Mouse (Mus musculus) cerebellum, adult 8-10 months (tissue): ENCODE data around the gene Acod1.

Experiments
- DNase-seq: peaks from one replicate; pipeline ENCODE4 v3.0.0; 2022

Acod1 gene

DNA sequence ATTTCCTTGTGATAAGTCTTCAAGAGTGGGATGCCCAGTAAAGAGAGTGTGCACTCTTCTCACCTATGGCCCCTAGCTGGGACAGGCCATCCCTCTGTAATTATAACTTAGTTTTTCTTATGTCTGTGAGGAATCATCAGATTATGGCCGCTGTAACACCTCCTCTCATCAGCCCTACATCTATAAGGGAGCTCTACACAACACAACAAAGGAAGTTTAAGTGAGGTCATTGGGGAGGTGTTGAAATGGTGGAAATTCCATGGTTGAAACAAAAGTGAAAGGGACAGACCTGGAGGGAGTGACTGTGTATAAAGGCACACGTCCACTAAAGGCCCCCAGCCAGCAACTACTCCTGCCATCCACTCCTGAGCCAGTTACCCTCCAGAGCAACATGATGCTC lies at the start of gene Acod1:
Gene Acod1 (plus strand): TSS at position 301 of the 400 bp plus-strand sequence.
- DNase-seq, result no peak

DNA sequence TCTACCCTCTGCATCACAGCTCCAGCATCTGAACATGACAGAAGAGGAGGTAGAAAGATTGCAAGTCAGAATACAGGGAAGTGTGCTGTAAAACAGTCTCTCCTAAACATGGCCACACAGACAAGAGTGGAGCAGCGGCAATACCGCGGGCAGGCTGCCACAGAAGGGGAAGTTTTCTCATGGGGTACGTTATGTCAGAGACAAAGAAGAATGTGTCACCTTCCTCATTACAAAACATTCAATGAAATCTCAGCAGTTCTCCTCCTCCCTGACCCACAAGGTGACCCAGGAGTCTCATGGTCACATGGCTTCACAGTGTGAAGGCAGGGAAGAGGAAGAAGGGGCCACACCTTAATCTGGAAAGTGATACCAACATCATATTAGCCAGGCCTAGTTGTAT lies 39.0 kb upstream of the Acod1 start:
- DNase-seq, result no peak

DNA sequence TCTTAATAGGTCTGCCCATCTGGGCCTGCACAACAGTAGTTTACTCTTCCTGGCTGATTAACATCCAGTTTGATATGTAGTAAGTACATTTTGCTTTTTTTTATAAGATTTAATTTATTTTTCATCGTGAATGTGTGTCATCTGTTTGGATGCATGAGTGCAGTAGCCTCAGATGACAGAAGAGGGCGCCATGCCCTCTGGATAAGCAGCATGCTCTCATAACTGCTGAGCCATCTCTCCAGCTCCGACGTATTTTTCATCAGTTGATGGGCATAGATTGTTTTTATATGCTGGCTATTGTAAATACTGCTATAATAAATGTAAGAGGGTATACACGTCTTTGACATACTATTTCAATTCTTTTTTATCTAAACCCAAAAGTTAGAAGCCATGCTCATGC lies 35.0 kb upstream of the Acod1 start:
- no peak for DNase-seq

DNA sequence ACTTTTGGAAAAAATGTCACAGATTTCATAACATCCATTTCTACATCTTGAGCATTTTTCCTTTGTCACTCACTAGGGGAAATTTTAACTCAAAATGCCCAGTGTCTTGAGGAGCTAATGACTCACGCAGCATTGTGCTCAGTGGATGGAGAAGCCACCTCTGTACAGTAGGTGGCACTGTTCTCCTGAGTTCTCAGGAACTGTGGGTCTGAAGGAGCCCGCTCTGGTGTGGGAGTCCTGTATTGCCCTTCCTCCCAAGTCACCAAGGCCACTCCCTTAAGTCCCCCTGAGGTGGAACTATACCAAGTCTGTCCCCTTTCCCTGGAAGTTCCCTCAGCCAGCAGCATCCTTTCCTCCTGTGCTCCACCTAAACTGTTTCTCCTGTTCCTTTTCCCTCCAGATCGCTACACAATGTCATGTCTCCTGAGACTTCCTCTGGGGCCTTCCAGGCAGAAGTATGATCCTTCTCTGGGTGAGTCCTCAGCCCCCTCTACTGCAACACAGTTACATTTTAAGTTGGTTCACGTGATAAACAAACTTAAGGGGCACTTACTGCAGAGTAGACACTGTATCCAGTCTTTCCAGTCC lies 34.1 kb upstream of the Acod1 start:
- peak; percentile 38 for DNase-seq

DNA sequence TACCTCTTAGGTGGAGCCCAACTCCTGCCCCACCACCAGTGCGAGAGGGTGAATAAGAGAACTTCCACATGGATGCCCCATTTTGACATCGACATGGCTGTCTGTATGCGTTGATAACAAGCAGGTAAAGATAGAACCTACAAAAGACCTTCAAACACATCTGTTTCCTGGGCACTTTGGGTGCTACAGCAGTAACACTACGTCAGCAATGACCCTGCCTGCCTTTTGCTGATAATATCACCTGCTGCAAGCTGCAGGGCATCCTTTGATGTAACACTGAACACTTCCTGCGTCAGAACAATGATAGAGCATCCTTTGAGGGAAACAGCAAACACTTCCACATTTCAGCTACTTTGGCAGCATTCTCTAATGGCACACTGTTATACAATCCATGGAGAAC lies 29.8 kb upstream of the Acod1 start:
- DNase-seq, result no peak

DNA sequence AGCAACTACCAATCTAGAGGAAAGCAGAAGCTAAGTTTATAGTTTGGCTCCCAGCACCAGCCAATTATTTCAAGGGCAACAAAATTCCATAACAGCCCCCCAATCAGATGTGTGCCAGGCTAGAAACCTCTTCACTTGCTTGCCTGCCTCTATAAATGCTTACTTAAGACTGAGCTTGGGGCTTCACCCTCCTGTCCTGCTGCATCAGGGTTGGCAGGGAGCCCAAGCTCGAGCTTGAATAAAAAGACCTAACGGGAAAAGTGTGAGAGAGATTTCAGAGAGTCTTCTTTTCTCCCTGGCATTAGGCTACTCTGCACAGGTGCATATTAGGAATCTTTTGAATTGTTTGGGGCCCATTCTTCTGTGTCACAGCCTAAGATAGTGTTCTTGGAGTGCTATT lies 26.7 kb upstream of the Acod1 start:
- no peak for DNase-seq

DNA sequence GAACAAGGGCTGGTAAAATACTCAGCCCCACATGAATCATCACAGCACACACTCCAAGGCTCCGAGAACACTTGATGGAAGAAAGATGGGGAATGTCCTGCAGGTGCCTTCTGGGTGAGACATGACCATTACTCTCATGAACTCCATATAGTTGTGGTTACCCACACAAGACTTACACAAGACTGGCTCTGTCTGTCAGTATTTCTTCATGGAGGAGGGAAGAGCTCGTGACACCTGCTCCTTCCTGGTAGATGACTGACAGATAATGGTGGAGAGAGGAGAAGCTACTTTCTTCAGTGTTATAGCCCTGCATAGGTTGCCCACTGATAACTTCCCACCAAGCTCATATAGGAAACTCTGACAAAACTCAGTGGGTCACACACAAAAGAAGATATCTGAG lies 17.6 kb upstream of the Acod1 start:
- no peak for DNase-seq

DNA sequence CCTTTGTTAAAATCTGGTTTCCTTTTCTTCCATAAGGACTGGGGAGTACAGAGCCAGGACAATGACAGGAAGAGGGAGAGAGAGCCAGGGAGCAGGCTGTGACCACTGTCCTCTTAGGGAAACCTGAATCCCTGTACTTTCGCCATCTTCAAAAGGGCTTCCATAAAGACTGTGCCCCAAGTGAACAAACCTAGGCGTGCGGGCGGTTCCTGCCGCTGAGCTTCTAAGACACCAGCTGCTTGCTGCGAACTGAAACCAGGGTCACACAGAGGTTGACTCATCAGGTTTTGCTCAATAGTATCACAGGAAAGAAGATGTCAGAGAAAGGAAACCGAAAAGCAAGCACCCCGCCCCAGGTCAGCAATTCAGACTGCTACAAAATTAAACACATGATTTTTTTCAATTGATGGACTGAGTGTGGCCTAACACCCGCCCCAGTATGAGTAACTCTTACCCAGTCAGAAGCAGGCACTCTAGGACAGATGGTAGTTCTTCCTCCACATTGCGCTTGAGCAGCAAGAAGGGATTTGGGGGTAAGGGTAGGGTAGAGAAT lies 13.4 kb upstream of the Acod1 start:
- no peak for DNase-seq

DNA sequence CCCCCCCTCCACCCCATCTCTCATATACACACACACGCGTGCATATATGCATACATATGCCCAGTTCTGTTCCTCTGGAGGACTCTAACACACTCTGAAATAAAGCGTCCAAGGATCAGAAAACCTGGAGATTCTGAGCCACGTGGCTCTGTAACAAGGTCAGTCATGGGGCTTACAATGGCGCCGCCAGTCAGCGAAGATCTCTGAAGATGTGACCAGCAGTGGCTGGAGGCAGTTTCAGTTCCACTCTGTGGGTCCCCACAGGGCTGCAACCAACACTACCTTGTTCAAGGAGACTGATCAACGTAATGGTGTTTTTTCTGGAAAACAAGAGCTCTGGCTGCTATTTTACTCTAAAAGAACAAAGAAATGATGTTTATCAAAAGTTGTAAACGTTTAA lies 12.7 kb upstream of the Acod1 start:
- no peak for DNase-seq

DNA sequence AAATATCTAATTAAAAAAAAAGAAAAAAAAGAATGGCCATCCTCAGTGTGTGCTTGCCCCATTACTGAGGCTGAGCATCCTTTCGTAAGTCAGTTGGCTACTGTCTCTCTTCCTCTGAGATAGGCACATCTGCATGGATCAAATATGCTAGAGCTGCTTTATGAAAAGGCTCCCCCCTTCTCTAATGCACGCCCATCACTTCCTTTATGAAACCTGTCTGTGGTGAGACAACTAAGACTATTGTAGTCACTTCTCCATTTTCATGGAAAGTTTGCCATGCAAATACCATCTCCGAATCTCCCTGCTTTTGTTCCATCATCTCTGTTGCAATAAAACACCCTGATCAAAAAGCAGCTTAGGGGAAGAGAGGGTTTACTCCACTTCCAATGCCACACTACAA lies 9.8 kb upstream of the Acod1 start:
- DNase-seq, result no peak

DNA sequence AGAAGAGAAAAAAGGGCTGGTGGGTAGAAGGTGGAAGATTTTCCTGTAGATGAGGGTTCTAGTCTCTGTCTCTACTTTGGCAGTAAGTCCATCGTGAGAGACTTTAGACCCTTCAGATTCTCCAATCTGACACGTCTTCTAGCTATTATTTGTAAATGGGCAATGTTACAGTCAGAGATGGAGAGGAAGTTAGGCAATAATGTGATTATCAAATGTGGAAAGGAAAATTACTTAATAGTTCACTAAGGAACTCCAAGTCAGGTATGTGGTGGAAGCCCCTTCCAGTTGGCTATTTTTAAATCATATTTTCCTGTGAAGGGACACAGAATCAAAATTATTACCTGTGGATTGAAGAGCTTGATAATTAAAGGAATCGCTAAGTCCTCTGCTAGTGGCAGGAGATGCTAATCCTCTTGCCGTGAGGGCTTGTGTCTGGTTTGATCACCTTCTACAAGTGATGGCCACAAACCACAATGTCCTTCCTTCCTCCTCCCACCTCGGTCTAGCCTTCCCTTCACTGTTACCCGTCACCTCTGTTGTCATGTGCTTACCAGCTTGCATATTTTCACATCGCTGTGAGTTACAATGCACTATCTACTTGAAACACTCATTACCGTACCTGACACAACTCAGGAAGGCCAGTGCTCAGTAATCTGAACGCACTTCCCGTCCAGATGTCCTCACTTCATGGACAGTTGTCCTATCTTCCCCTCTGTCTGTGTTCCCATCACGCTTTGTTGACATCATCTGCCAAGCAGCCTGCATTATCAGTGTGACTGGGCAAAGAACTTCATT lies 1.7 kb downstream of the Acod1 start:
- no peak for DNase-seq

DNA sequence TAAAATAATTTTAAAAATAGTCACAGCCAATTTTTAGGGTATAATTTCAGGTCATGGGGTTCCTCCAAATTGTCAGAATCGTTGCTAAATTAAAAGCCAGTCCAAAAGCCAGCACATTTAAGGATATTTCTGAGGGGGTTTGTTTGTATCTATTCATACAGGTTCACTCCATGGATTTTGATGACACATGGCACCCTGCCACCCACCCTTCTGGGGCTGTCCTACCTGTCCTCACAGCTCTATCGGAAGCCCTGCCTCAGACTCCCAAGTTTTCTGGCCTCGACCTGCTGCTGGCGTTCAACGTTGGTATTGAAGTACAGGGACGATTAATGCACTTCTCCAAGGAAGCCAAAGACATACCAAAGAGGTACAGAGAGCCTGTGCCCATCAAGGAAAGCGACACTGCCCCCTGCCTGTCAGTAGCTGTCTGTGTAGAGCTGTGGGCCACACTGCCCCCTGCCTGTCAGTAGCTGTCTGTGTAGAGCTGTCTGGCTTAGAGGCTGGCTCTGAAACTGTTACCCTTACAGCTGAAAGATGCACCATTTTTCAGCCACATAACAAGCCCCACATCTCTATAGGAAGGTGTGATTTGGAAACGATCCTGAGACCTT lies 4.5 kb downstream of the Acod1 start:
- peak; percentile 51 for DNase-seq

DNA sequence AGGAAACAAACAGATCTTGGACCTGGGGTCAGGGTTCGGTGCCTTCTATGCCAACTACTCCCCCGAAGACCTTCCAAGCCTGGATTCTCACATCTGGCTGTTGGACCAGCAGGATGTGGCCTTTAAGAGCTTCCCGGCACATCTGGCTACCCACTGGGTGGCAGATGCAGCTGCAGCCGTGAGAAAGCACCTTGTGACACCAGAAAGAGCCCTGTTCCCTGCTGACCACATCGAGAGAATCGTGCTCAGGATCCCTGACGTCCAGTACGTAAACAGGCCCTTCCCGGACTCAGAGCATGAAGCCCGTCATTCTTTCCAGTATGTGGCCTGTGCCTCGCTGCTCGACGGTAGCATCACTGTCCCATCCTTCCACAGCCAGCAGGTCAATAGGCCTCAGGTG lies 8.0 kb downstream of the Acod1 start:
- no peak for DNase-seq

DNA sequence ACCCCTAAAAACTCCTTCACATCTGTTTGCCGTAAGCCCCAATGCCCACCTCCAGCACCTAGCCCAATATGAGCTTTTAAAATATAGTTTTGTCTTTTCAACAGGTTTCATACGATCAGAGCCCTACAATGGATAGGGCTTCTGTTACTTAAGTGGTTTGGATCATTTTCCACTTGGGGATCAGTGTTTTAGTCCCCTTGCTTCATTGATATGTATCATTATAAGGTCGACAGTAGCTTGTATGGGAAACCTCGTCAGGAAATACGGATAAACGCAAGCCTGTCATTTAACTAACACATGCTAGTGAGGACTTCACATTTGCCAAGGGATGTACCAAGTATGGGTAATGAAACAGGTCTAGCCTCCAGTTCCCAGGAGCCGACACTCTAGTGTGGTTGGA lies 9.8 kb downstream of the Acod1 start:
- DNase-seq, result no peak

DNA sequence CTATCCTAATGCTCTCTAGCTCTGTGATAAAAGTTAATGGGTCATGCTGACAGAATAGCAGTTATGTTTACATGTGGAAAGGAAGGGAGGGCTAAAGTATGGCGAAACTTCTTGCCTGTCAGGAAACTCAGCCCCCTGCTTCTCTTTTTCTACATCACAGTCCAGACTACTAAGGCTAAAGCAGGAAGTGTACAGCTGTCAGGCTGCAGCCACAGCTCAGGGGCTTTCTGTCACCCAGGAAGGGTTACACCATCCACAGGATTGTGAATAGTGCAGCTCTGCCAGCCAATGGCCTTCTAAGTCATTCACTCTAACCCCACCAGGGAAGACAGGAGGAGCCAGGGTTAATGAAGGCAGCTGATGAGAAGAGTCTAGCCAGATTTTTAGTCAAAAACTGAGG lies 12.2 kb downstream of the Acod1 start:
- DNase-seq, result no peak

DNA sequence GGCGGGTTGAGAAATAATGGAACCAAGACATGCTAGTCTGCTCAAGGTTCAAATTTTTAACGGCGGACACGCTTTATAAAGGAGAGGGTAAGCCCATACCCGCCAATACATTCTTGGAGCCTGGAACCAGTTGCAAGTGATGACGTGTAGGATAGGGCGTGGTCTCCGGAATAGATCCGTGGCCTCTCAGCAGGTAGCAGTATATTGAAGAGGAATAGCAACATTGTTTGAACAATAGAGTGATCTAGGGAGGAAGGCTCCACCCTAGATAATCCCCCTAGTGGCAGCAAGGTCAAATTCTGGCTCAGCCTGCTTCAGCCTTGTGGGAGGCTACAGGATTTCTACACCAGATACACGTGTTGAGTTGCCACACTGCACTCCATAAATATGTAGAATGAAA lies 12.7 kb downstream of the Acod1 start:
- DNase-seq, result no peak

DNA sequence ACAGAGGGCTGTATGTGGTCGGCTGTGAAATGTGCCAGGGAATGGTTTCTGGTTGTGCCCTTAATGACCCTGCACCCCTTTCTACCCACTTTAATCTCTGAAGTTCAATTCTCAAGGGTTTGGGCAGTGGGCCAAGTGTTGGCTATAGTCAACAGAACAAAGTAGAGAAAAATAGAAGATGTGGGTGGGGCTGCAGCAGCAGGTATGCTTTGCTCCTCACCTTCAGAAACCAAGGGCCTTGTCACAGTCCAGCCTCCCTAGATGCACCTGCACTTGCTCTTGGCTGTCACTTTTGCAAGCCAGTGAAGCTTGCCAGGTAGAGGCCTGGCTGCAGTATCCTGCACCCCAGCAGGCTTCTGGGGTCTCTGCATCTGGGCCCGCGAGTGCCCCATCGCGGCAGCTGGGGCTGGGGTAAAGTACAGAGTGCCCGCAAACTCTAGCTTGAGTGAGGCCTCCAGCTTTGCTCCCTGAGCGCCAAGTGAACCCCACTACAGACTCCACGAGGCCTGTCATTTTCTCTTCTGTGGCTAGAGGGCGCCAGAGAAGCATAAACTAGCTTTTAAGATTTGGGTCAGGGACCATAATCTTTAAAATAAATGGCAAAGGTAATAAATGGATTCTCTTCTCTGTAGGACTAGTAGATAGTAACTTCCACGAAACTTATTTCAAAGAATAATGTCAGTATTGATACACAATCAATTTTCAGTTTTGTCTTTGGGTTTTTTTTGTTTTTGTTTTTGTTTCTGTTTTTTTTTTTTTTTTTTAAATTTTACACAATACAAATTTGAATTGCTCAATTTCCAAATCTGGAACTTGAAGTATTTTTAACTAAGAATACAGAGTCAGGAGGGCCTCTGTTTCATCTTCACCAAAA lies 18.8 kb downstream of the Acod1 start:
- peak; percentile 83 for DNase-seq

DNA sequence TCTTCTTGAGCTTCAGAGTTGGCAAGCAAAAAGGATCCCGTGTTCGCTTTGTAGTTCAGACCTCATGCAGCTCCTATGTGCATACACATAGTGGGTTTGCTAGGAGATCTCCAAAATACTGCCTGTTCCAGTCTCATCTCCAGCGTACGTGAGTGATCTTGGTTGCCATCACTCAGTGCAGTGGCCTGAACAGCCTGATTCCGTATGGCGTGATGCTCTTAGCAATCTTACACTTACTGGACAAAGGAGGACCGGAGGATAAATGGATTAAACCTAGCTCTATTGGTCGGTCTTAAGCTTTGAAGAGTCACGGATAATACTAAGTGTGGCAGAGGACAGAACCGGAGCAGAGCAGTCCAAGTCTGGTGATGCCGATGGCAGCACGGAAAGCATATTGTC lies 22.7 kb downstream of the Acod1 start:
- DNase-seq, result no peak

DNA sequence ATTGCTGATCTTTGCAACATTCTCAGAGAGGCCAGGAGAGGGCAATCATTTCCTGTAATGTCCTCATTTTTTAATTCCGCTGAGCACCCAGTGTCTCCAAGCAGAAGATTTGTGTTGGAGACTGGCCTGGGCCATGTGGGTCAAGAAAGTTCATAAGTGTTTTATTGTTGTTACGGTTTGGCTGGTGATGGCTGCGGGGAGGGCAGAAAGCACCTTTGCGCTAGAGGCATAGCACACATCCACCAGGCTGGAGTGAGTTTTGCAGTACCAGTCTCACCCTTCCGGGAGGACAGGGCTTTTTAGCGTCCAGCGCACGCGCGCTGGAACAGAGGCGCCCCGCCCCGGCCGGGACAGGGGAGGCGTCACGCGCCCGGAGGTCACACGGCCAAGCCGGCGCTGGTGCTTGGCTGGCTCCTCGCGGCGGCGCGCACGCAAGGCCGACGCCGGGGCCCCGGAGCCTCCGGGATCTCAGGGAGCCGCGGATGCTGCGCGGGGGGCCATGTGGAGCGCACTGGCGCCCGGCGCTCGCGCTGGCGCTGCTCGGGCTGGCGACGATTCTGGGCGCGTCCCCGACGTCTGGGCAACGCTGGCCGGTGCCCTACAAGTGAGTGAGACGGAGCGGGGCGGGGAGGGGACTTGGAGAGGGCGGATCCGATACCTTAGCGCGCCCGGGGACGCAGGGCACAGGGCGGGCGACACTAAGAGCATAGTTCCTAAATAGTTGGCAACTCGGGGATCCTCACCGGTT lies 23.3 kb downstream of the Acod1 start, which contains the start of gene Cln5:
Gene Cln5 (plus strand): TSS at position 353 of the 748 bp plus-strand sequence.
- peak; percentile 93 for DNase-seq

DNA sequence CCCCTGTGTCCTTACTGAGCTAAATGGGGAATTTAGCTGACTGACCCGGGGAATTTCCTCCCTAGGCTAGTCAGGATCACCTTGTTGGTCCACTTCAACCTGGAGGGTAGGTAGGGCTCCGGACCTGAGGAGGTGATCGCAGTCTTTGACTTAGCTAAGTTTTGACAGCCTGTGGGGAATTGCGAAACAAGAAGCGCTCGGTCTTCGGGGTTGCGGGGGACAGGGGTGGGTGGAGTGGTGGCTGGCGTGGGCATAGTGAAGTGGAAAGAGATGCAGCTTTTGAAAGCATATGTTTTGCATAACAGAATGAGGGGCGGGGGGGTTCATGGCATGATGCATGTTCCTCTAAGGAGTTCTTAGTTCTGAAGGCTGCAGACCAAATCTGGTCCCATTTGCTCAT lies 24.0 kb downstream of the Acod1 start:
- DNase-seq, result no peak

DNA sequence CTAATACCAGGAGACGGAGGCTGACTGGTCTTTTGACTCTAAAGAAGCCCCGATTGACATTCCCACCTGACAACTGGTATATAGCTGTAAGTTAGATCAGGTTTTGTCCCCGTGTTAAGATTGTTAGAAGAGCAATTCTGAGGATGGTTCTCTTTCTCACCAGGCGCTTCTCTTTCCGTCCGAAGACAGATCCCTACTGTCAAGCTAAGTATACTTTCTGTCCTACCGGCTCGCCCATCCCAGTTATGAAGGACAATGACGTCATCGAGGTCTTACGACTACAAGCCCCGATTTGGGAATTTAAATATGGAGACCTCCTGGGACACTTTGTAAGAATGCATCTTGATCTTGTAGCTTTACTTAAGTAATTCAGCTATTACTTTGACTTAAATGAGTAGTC lies 24.7 kb downstream of the Acod1 start:
- DNase-seq, result no peak

DNA sequence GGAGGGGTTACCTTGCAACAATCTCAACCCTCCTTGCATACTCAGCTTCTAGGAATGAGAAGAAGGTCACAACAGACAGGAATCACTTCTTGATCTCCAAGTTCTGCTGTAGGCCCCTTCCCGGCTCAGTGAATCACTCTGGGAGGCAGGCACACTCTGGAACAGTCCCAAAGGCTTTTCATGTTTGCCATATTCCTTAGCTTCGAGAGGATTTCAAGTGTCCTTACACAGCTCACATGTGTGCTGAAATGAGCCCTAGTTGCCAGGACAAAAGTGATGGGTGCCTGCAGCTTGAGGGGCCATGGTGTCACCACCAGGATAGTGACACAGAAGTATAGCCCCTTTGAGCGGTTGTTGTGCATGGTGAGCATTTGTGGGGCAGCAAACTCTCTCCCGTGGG lies 26.0 kb downstream of the Acod1 start:
- DNase-seq, result no peak
